Mouse (Mus musculus) midbrain, embryonic 15.5 days (tissue): ENCODE data around the gene Prdm15. TPM values are rescaled to one million over a fixed set of nuclear protein-coding genes. Genes with fewer than 3 reads are reported as not detected.
A peak's percentile ranks its signal among the peaks of the same experiment; 100 is the strongest.

ENCODE experiments used
- ATAC-seq: fragments of 200-750 bp; cut with Nextera tagmentation; replicated peaks from 2 replicates; pipeline ENCODE4 v1.8.0; 2017; ENCODE audit warnings: moderate TSS enrichment
- H3K27ac ChIP-seq: fragments of 300-500 bp; sonication (generic); 2 replicates; pipeline ENCODE4 v1.5.1; 2015; ENCODE audit warnings: mild to moderate bottlenecking, inconsistent platforms
- H3K27me3 ChIP-seq: fragments of 300-500 bp; sonication (generic); replicated peaks from 2 replicates; pipeline ENCODE4 v1.6.1; 2015; ENCODE audit warnings: inconsistent platforms
- H3K36me3 ChIP-seq: fragments of 300-500 bp; sonication (generic); replicated peaks from 2 replicates; pipeline ENCODE4 v1.6.1; 2015; ENCODE audit warnings: inconsistent platforms
- H3K4me1 ChIP-seq: fragments of 300-500 bp; sonication (generic); 2 replicates; pipeline ENCODE4 v1.6.1; 2015; ENCODE audit warnings: inconsistent platforms
- H3K4me2 ChIP-seq: fragments of 300-500 bp; sonication (generic); 2 replicates; pipeline ENCODE4 v1.6.1; 2015; ENCODE audit warnings: inconsistent platforms, mild to moderate bottlenecking, moderate library complexity
- H3K4me3 ChIP-seq: fragments of 300-500 bp; sonication (generic); 2 replicates; pipeline ENCODE4 v1.5.1; 2015; ENCODE audit warnings: mild to moderate bottlenecking, inconsistent platforms
- H3K9ac ChIP-seq: fragments of 300-500 bp; sonication (generic); 2 replicates; pipeline ENCODE4 v1.6.1; 2015; ENCODE audit warnings: mild to moderate bottlenecking, inconsistent platforms
- H3K9me3 ChIP-seq: fragments of 300-500 bp; sonication (generic); 2 replicates; pipeline ENCODE4 v1.6.1; 2016; ENCODE audit warnings: inconsistent platforms
- WGBS: fragments of 180-500 bp; shearing (Covaris S2); methylation state at CpG from one replicate; pipeline ENCODE4 v1.1.7; 2015; ENCODE audit warnings: mixed read lengths; 5-methylcytosine and 5-hydroxymethylcytosine counted together
- polyA plus RNA-seq: library from polyadenylated mRNA; unstranded; fragments of >200 nt; fragmentation: Nextera tagmentation; extraction: Ambion mirVana; gene quantifications from 2 replicates; pipeline ENCODE4 v1.2.1, GENCODE M21; 2015

The Prdm15 gene
- polyA plus RNA-seq, 1 experiment from 2014 or later = 15.6 TPM

DNA sequence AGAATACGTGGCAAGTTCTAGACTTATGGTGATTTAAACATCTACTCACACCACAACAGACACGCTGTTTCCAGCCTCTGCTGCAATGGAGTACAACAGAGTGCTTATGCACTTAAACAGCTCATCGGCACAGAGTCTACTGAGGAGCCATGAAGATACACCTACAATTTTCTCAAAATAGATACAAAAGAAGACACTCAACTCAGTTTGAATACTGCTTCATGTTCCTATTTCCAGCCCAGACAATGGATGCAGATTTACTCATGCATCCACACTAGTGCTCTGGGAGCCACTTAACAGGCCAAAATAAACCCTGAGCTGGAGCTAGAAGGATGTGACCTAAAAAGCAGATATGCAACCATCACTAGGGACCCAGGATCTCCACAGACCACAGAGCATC is 42.8 kb downstream of the Prdm15 start:
- Histone ChIP-seq H3K27ac (no peak overlapping the region), H3K9ac (no peak overlapping the region), H3K4me1 (no peaks in the 10 kb centered on the region), H3K4me3 (no peak overlapping the region), H3K9me3 (no peaks in the 10 kb centered on the region), H3K36me3 (peaks cover 71% of the 10 kb centered on the region), H3K27me3 (no peaks in the 10 kb centered on the region), H3K4me2 (no peak overlapping the region)
- no peak for ATAC-seq
- 98% methylated on average over 3 of the region's 3 CpGs for WGBS

- Histone ChIP-seq H3K36me3 (peaks cover 68% of the 10 kb centered on the region), H3K4me1 (no peaks in the 10 kb centered on the region), H3K27me3 (no peaks in the 10 kb centered on the region), H3K9ac (no peak overlapping the region), H3K4me3 (no peak overlapping the region), H3K4me2 (no peak overlapping the region), H3K27ac (no peak overlapping the region), H3K9me3 (no peaks in the 10 kb centered on the region)
- 94% methylated on average over 3 of the region's 3 CpGs for WGBS
- no peak for ATAC-seq
Measured at GRCm38 (mm10) chr16:97805646-97806045, 46.0 kb downstream of the Prdm15 start.

- Histone ChIP-seq H3K27ac (no peak overlapping the region), H3K4me2 (no peak overlapping the region), H3K9ac (no peak overlapping the region), H3K27me3 (no peaks in the 10 kb centered on the region), H3K4me1 (no peaks in the 10 kb centered on the region), H3K36me3 (peaks cover 68% of the 10 kb centered on the region), H3K9me3 (no peaks in the 10 kb centered on the region), H3K4me3 (no peak overlapping the region)
- WGBS = 79% methylated on average over 7 of the region's 7 CpGs
- no peak; the same call in 1 of the 2 replicates for ATAC-seq
Measured at GRCm38 (mm10) chr16:97804680-97805547, 46.7 kb downstream of the Prdm15 start.

GRCm38 (mm10) chr16:97797950-97798869 is 53.4 kb downstream of the Prdm15 start:
- 97% methylated on average over 7 of the region's 7 CpGs for WGBS
- no peaks in the 10 kb centered on the region for H3K27me3 ChIP-seq
- no peak overlapping the region for H3K4me2 ChIP-seq
- no peak overlapping the region for H3K9ac ChIP-seq
- no peak overlapping the region for H3K27ac ChIP-seq
- no peak for ATAC-seq
- no peaks in the 10 kb centered on the region for H3K9me3 ChIP-seq
- H3K4me3 ChIP-seq = no peak overlapping the region
- no peaks in the 10 kb centered on the region for H3K4me1 ChIP-seq
- peaks cover 50% of the 10 kb centered on the region for H3K36me3 ChIP-seq

- H3K4me3 ChIP-seq = no peak overlapping the region
- H3K9ac ChIP-seq = no peak overlapping the region
- no peaks in the 10 kb centered on the region for H3K4me1 ChIP-seq
- peaks cover 51% of the 10 kb centered on the region for H3K36me3 ChIP-seq
- no peak for ATAC-seq
- H3K27me3 ChIP-seq = no peaks in the 10 kb centered on the region
- no peaks in the 10 kb centered on the region for H3K9me3 ChIP-seq
- 87% methylated on average over 3 of the region's 3 CpGs for WGBS
- no peak overlapping the region for H3K27ac ChIP-seq
- no peak overlapping the region for H3K4me2 ChIP-seq
Measured at GRCm38 (mm10) chr16:97797212-97797611, 54.4 kb downstream of the Prdm15 start.

DNA sequence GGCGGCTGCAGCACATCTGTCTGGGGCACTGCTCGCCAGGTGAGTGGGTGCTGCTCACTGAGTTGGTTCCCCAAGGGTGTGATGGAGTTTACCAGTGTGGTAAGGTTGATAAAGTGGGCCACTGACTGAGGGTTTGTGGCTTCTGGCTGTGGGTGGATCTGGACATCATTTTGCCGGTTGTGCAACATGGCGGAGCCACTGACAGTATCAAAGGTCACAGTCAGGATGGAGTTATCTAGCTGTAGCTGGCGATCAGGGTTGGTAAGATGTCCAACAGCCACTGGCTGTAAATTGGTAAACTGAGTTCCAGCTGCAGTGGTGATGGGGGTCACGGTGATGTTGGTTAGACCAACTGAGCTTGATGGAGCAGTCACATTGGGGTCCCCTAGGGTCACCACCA is 57.4 kb downstream of the Prdm15 start:
- Histone ChIP-seq H3K36me3 (peaks cover 40% of the 10 kb centered on the region), H3K4me2 (no peak overlapping the region), H3K4me3 (no peak overlapping the region), H3K4me1 (no peaks in the 10 kb centered on the region), H3K9ac (no peak overlapping the region), H3K27me3 (no peaks in the 10 kb centered on the region), H3K27ac (no peak overlapping the region), H3K9me3 (no peaks in the 10 kb centered on the region)
- no peak for ATAC-seq
- 95% methylated on average over 6 of the region's 6 CpGs for WGBS

- ATAC-seq = no peak
- H3K27ac ChIP-seq = no peak overlapping the region
Measured at GRCm38 (mm10) chr16:97783057-97783456, 68.6 kb downstream of the Prdm15 start.

DNA sequence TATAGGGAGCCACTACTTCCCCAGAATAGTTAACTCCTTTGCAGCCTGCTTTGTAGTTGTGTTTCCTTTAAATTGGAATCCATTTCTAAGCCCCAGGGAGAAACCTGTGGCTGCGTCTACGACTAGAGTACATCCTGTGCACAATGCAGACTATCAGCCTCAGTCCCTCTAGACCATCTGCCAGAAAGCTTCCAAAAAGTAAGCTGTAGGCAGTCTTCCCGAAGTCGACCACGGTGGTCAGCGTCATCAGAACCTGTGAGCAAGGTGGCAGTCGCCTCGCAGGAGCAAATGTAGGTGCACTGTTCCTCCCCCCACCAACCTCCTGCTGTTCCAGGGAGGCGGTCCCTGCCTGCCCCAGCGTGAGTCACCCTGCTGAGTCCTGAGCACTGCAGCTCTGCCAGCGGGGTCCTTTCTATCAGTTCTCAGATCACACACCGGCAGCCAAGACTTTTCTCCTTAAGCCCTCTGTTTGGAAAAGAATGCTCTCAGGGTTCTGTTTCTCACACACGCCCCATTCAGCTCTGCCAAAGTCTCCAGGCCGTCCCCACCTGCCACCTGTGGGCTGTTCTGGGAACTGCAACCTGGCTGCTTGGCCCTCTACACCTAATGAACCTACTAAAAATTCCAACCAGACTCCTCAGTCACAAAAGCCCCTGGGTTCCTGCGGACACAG is 73.2 kb downstream of the Prdm15 start:
- WGBS = 23% methylated on average over 15 of the region's 15 CpGs
- peak overlapping the region; percentile 34 for H3K4me2 ChIP-seq
- H3K27ac ChIP-seq = no peak overlapping the region
- H3K9me3 ChIP-seq = no peaks in the 10 kb centered on the region
- H3K36me3 ChIP-seq = no peaks in the 10 kb centered on the region
- no peak overlapping the region for H3K9ac ChIP-seq
- no peak overlapping the region for H3K4me3 ChIP-seq
- H3K27me3 ChIP-seq = no peaks in the 10 kb centered on the region
- H3K4me1 ChIP-seq = no peaks in the 10 kb centered on the region
- peak; percentile 70; the same call in 1 of the 2 replicates for ATAC-seq

More at GRCm38 (mm10) chr16:97783057-97783456, 68.6 kb downstream of the Prdm15 start:
- no peaks in the 10 kb centered on the region for H3K36me3 ChIP-seq
- H3K4me2 ChIP-seq = no peak overlapping the region
- no peaks in the 10 kb centered on the region for H3K27me3 ChIP-seq
- no peak overlapping the region for H3K4me3 ChIP-seq
- H3K9ac ChIP-seq = no peak overlapping the region
- no peaks in the 10 kb centered on the region for H3K9me3 ChIP-seq
- no peaks in the 10 kb centered on the region for H3K4me1 ChIP-seq
- 85% methylated on average over 5 of the region's 5 CpGs for WGBS

- H3K4me1 ChIP-seq = peaks cover 11% of the 10 kb centered on the region
- no peaks in the 10 kb centered on the region for H3K36me3 ChIP-seq
- H3K4me3 ChIP-seq = no peak overlapping the region
- H3K9ac ChIP-seq = no peak overlapping the region
- 33% methylated on average over 3 of the region's 3 CpGs for WGBS
- H3K27me3 ChIP-seq = peaks cover 43% of the 10 kb centered on the region
- H3K4me2 ChIP-seq = no peak overlapping the region
- H3K27ac ChIP-seq = no peak overlapping the region
- H3K9me3 ChIP-seq = no peaks in the 10 kb centered on the region
- no peak for ATAC-seq
Measured at GRCm38 (mm10) chr16:97766501-97766900, 85.1 kb downstream of the Prdm15 start.

GRCm38 (mm10) chr16:97764626-97765025 is 87.0 kb downstream of the Prdm15 start:
- WGBS = 50% methylated on average over 2 of the region's 2 CpGs
- ATAC-seq = no peak

GRCm38 (mm10) chr16:97763990-97764340 is 87.7 kb downstream of the Prdm15 start:
- H3K4me3 ChIP-seq = peak overlapping the region; percentile 34
- H3K9ac ChIP-seq = no peak overlapping the region
- H3K9me3 ChIP-seq = no peaks in the 10 kb centered on the region
- no peaks in the 10 kb centered on the region for H3K36me3 ChIP-seq
- H3K27me3 ChIP-seq = peaks cover 51% of the 10 kb centered on the region
- ATAC-seq = no peak
- WGBS = 7% methylated on average over 13 of the region's 13 CpGs
- H3K4me1 ChIP-seq = peaks cover 11% of the 10 kb centered on the region
- H3K27ac ChIP-seq = no peak overlapping the region
- H3K4me2 ChIP-seq = peak overlapping the region; percentile 54

More at GRCm38 (mm10) chr16:97764626-97765025, 87.0 kb downstream of the Prdm15 start:
- H3K36me3 ChIP-seq = no peaks in the 10 kb centered on the region
- no peak overlapping the region for H3K4me3 ChIP-seq
- H3K9me3 ChIP-seq = no peaks in the 10 kb centered on the region
- H3K4me1 ChIP-seq = peaks cover 11% of the 10 kb centered on the region
- H3K4me2 ChIP-seq = no peak overlapping the region
- no peak overlapping the region for H3K27ac ChIP-seq
- peaks cover 51% of the 10 kb centered on the region for H3K27me3 ChIP-seq
- H3K9ac ChIP-seq = no peak overlapping the region
